Mouse (Mus musculus): Measurements from ENCODE around the gene Ccdc69. TPM values are rescaled to one million over a fixed set of nuclear protein-coding genes. Genes with fewer than 3 reads are reported as not detected.

The Ccdc69 gene
- polyA plus RNA-seq, 1 experiment from 2014 or later = 3.6 TPM

GRCm38 (mm10) chr11:55025896-55026295 lies 52.0 kb downstream of the Ccdc69 start:
- Histone ChIP-seq H3K4me3 (ENCODE audit: low read length) (no peak overlapping the region), H3K9ac (ENCODE audit: low read depth, low read length) (no peak overlapping the region), H3K27ac (ENCODE audit: low read depth, low read length) (no peak overlapping the region), H3K4me1 (ENCODE audit: control insufficient read depth, insufficient read depth, low read length) (peaks cover 59% of the 10 kb centered on the region), H3K27me3 (ENCODE audit: control insufficient read depth, insufficient read depth, low read length) (no peaks in the 10 kb centered on the region), H3K9me3 (ENCODE audit: control insufficient read depth, low read length) (no peaks in the 10 kb centered on the region), H3K36me3 (ENCODE audit: control insufficient read depth, insufficient read depth, low read length) (peaks cover 4% of the 10 kb centered on the region; the same call in 1 of the 2 replicates), H3K4me2 (replicated peaks; ENCODE audit: low read depth, low read length) (no peak overlapping the region)
- ATAC-seq (ENCODE audit: low FRiP score, low TSS enrichment) = no peak
- 96% methylated on average over 4 of the region's 4 CpGs for WGBS

- peak overlapping the region; percentile 91 for H3K27ac ChIP-seq (ENCODE audit: low read depth, low read length)
- peak overlapping the region; percentile 45; the same call in 1 of the 2 replicates for H3K9ac ChIP-seq (ENCODE audit: low read depth, low read length)
- peak overlapping the region; percentile 31 for H3K4me2 ChIP-seq (replicated peaks; ENCODE audit: low read depth, low read length)
- 69% methylated on average over 3 of the region's 3 CpGs for WGBS
- H3K4me3 ChIP-seq (ENCODE audit: low read length) = no peak overlapping the region
- H3K4me1 ChIP-seq (ENCODE audit: control insufficient read depth, insufficient read depth, low read length) = peaks cover 49% of the 10 kb centered on the region
- H3K9me3 ChIP-seq (ENCODE audit: control insufficient read depth, low read length) = no peaks in the 10 kb centered on the region
- ATAC-seq (ENCODE audit: low FRiP score, low TSS enrichment) = 0 out of 2 replicates have a peak, but pooled peaks have one; percentile 2
- peaks cover 24% of the 10 kb centered on the region; the same call in 1 of the 2 replicates for H3K36me3 ChIP-seq (ENCODE audit: control insufficient read depth, insufficient read depth, low read length)
- H3K27me3 ChIP-seq (ENCODE audit: control insufficient read depth, insufficient read depth, low read length) = no peaks in the 10 kb centered on the region
Measured at GRCm38 (mm10) chr11:55023583-55023982, 54.3 kb downstream of the Ccdc69 start.

DNA sequence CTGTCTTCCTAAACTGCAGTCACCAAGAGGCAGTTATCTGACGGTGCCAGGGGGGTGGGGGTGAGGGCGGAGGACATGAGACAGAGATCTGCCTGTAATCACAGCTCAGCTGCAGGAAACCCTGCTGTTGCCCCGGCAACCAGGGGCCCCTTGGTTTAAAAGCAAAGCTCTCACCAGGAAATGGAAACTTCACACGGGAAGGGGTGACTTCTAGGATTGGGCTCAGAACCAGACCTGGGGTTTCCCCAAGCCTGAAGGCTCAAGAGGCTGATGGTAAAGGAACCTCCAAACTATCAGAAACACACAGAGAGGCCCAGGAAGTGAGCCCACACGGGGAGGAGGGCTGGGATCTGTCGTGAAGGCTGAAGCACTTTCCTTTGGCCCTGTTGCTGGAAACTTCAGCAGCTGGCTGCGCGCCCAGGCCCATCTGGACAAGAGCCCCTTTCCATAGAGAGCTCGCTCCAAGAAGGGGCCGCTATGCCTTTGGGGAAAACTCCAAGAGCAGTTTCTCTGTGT lies 54.8 kb downstream of the Ccdc69 start:
- peaks cover 44% of the 10 kb centered on the region for H3K4me1 ChIP-seq (ENCODE audit: control insufficient read depth, insufficient read depth, low read length)
- H3K36me3 ChIP-seq (ENCODE audit: control insufficient read depth, insufficient read depth, low read length) = peaks cover 24% of the 10 kb centered on the region; the same call in 1 of the 2 replicates
- peak overlapping the region; percentile 31 for H3K4me2 ChIP-seq (replicated peaks; ENCODE audit: low read depth, low read length)
- H3K27ac ChIP-seq (ENCODE audit: low read depth, low read length) = peak overlapping the region; percentile 91
- peak; percentile 86 for ATAC-seq (ENCODE audit: low FRiP score, low TSS enrichment)
- no peaks in the 10 kb centered on the region for H3K27me3 ChIP-seq (ENCODE audit: control insufficient read depth, insufficient read depth, low read length)
- WGBS = 9% methylated on average over 10 of the region's 10 CpGs
- peak overlapping the region; percentile 13; the same call in 1 of the 2 replicates for H3K4me3 ChIP-seq (ENCODE audit: low read length)
- peak overlapping the region; percentile 45; the same call in 1 of the 2 replicates for H3K9ac ChIP-seq (ENCODE audit: low read depth, low read length)
- H3K9me3 ChIP-seq (ENCODE audit: control insufficient read depth, low read length) = no peaks in the 10 kb centered on the region

- ATAC-seq (ENCODE audit: low FRiP score, low TSS enrichment) = no peak; the same call in 1 of the 2 replicates
- no peaks in the 10 kb centered on the region for H3K9me3 ChIP-seq (ENCODE audit: control insufficient read depth, low read length)
- H3K9ac ChIP-seq (ENCODE audit: low read depth, low read length) = 0 out of 2 replicates have a peak overlapping the region, but pooled peaks have one; percentile 12
- peak overlapping the region; percentile 31; the same call in 1 of the 2 replicates for H3K4me2 ChIP-seq (replicated peaks; ENCODE audit: low read depth, low read length)
- H3K27me3 ChIP-seq (ENCODE audit: control insufficient read depth, insufficient read depth, low read length) = no peaks in the 10 kb centered on the region
- H3K4me1 ChIP-seq (ENCODE audit: control insufficient read depth, insufficient read depth, low read length) = peaks cover 38% of the 10 kb centered on the region
- H3K27ac ChIP-seq (ENCODE audit: low read depth, low read length) = peak overlapping the region; percentile 91
- peak overlapping the region; percentile 13; the same call in 1 of the 2 replicates for H3K4me3 ChIP-seq (ENCODE audit: low read length)
- peaks cover 24% of the 10 kb centered on the region; the same call in 1 of the 2 replicates for H3K36me3 ChIP-seq (ENCODE audit: control insufficient read depth, insufficient read depth, low read length)
- 56% methylated on average over 5 of the region's 5 CpGs for WGBS
Measured at GRCm38 (mm10) chr11:55022508-55022907, 55.4 kb downstream of the Ccdc69 start.

GRCm38 (mm10) chr11:55021859-55022258 lies 56.1 kb downstream of the Ccdc69 start:
- WGBS = 41% methylated on average over 6 of the region's 6 CpGs
- Histone ChIP-seq H3K27me3 (ENCODE audit: control insufficient read depth, insufficient read depth, low read length) (no peaks in the 10 kb centered on the region), H3K36me3 (ENCODE audit: control insufficient read depth, insufficient read depth, low read length) (peaks cover 24% of the 10 kb centered on the region; the same call in 1 of the 2 replicates), H3K9ac (ENCODE audit: low read depth, low read length) (no peak overlapping the region), H3K4me2 (replicated peaks; ENCODE audit: low read depth, low read length) (no peak overlapping the region), H3K4me1 (ENCODE audit: control insufficient read depth, insufficient read depth, low read length) (peaks cover 37% of the 10 kb centered on the region), H3K9me3 (ENCODE audit: control insufficient read depth, low read length) (no peaks in the 10 kb centered on the region), H3K27ac (ENCODE audit: low read depth, low read length) (peak overlapping the region; percentile 91; the same call in 1 of the 2 replicates), H3K4me3 (ENCODE audit: low read length) (no peak overlapping the region)
- ATAC-seq (ENCODE audit: low FRiP score, low TSS enrichment) = no peak

GRCm38 (mm10) chr11:55021458-55021857 lies 56.5 kb downstream of the Ccdc69 start:
- Histone ChIP-seq H3K27ac (ENCODE audit: low read depth, low read length) (no peak overlapping the region), H3K27me3 (ENCODE audit: control insufficient read depth, insufficient read depth, low read length) (no peaks in the 10 kb centered on the region), H3K4me1 (ENCODE audit: control insufficient read depth, insufficient read depth, low read length) (peaks cover 35% of the 10 kb centered on the region), H3K4me2 (replicated peaks; ENCODE audit: low read depth, low read length) (no peak overlapping the region), H3K9me3 (ENCODE audit: control insufficient read depth, low read length) (no peaks in the 10 kb centered on the region), H3K9ac (ENCODE audit: low read depth, low read length) (no peak overlapping the region), H3K4me3 (ENCODE audit: low read length) (no peak overlapping the region), H3K36me3 (ENCODE audit: control insufficient read depth, insufficient read depth, low read length) (peaks cover 22% of the 10 kb centered on the region; the same call in 1 of the 2 replicates)
- no peak for ATAC-seq (ENCODE audit: low FRiP score, low TSS enrichment)

DNA sequence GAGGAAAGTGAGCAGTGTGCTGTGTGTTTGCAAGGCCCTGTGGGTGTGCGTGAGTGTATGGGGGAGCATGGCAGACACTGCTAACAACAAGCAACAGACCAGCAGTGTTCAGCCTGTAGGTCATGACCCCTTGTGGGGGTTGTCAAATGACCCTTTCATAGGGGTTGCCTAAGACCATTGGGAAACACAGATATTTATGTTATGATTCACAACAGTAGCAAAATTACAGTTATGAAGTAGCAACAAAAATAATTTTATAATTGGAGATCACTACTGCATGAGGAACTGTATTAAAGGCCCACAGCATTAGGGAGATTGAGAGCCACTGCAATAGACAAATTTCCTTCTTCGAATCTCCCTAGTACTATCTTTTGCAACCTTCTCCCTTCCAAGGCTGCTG lies 58.2 kb downstream of the Ccdc69 start:
- peaks cover 34% of the 10 kb centered on the region for H3K4me1 ChIP-seq (ENCODE audit: control insufficient read depth, insufficient read depth, low read length)
- H3K4me2 ChIP-seq (replicated peaks; ENCODE audit: low read depth, low read length) = no peak overlapping the region
- no peak overlapping the region for H3K9ac ChIP-seq (ENCODE audit: low read depth, low read length)
- no peaks in the 10 kb centered on the region for H3K9me3 ChIP-seq (ENCODE audit: control insufficient read depth, low read length)
- H3K4me3 ChIP-seq (ENCODE audit: low read length) = no peak overlapping the region
- ATAC-seq (ENCODE audit: low FRiP score, low TSS enrichment) = no peak
- no peaks in the 10 kb centered on the region for H3K27me3 ChIP-seq (ENCODE audit: control insufficient read depth, insufficient read depth, low read length)
- H3K36me3 ChIP-seq (ENCODE audit: control insufficient read depth, insufficient read depth, low read length) = peaks cover 26% of the 10 kb centered on the region; the same call in 1 of the 2 replicates
- H3K27ac ChIP-seq (ENCODE audit: low read depth, low read length) = no peak overlapping the region
- 79% methylated on average over 2 of the region's 2 CpGs for WGBS

- Histone ChIP-seq H3K9me3 (ENCODE audit: control insufficient read depth, low read length) (no peaks in the 10 kb centered on the region), H3K27ac (ENCODE audit: low read depth, low read length) (no peak overlapping the region), H3K4me3 (ENCODE audit: low read length) (no peak overlapping the region), H3K4me2 (replicated peaks; ENCODE audit: low read depth, low read length) (no peak overlapping the region), H3K36me3 (ENCODE audit: control insufficient read depth, insufficient read depth, low read length) (peaks cover 34% of the 10 kb centered on the region; the same call in 1 of the 2 replicates), H3K27me3 (ENCODE audit: control insufficient read depth, insufficient read depth, low read length) (no peaks in the 10 kb centered on the region), H3K9ac (ENCODE audit: low read depth, low read length) (no peak overlapping the region), H3K4me1 (ENCODE audit: control insufficient read depth, insufficient read depth, low read length) (peaks cover 20% of the 10 kb centered on the region)
- WGBS = 78% methylated on average over 6 of the region's 6 CpGs
- ATAC-seq (ENCODE audit: low FRiP score, low TSS enrichment) = no peak
Measured at GRCm38 (mm10) chr11:55018034-55018433, 59.9 kb downstream of the Ccdc69 start.

- H3K4me2 ChIP-seq (replicated peaks; ENCODE audit: low read depth, low read length) = no peak overlapping the region
- H3K4me3 ChIP-seq (ENCODE audit: low read length) = no peak overlapping the region
- no peak overlapping the region for H3K27ac ChIP-seq (ENCODE audit: low read depth, low read length)
- peaks cover 35% of the 10 kb centered on the region; the same call in 1 of the 2 replicates for H3K36me3 ChIP-seq (ENCODE audit: control insufficient read depth, insufficient read depth, low read length)
- no peaks in the 10 kb centered on the region for H3K27me3 ChIP-seq (ENCODE audit: control insufficient read depth, insufficient read depth, low read length)
- no peaks in the 10 kb centered on the region for H3K9me3 ChIP-seq (ENCODE audit: control insufficient read depth, low read length)
- WGBS = 86% methylated on average over 2 of the region's 2 CpGs
- ATAC-seq (ENCODE audit: low FRiP score, low TSS enrichment) = no peak
- no peak overlapping the region for H3K9ac ChIP-seq (ENCODE audit: low read depth, low read length)
- peaks cover 12% of the 10 kb centered on the region for H3K4me1 ChIP-seq (ENCODE audit: control insufficient read depth, insufficient read depth, low read length)
Measured at GRCm38 (mm10) chr11:55017201-55017600, 60.7 kb downstream of the Ccdc69 start.

Data from kidney, embryonic 14.5 days (tissue).